Mouse (Mus musculus) liver (tissue): ENCODE results near the gene C8g.

Experiments
- DNase-seq: peaks from one replicate; pipeline ENCODE4 v3.0.0-alpha.2; 2020; ENCODE audit warnings: mixed read lengths

The C8g gene

GRCm38 (mm10) chr2:25500071-25500575 lies 1.4 kb downstream of the C8g start:
- DNase-seq: peak; percentile 13

GRCm38 (mm10) chr2:25498622-25499478 lies 2.7 kb downstream of the C8g start:
- DNase-seq: no peak

GRCm38 (mm10) chr2:25497846-25498575 lies 3.5 kb downstream of the C8g start:
- no peak for DNase-seq

GRCm38 (mm10) chr2:25496462-25496861 lies 5.1 kb downstream of the C8g start:
- DNase-seq: peak; percentile 28

GRCm38 (mm10) chr2:25493476-25493961 lies 8.0 kb downstream of the C8g start, which contains the start of gene Lcn12:
TSS of gene Lcn12 (minus strand) at chr2:25493911.
- DNase-seq: no peak

- no peak for DNase-seq
Measured at GRCm38 (mm10) chr2:25492988-25493387, 8.5 kb downstream of the C8g start.

- no peak for DNase-seq
Measured at GRCm38 (mm10) chr2:25488671-25489068, 12.8 kb downstream of the C8g start.

- DNase-seq: peak; percentile 39
Measured at GRCm38 (mm10) chr2:25487965-25488670, 13.4 kb downstream of the C8g start.

- peak; percentile 46 for DNase-seq
Measured at GRCm38 (mm10) chr2:25484901-25485647, 16.4 kb downstream of the C8g start.

- DNase-seq: peak; percentile 74
Measured at GRCm38 (mm10) chr2:25482969-25483368, 18.6 kb downstream of the C8g start.

GRCm38 (mm10) chr2:25480541-25480940 lies 21.0 kb downstream of the C8g start:
- DNase-seq: no peak

- no peak for DNase-seq
Measured at GRCm38 (mm10) chr2:25479551-25480311, 21.8 kb downstream of the C8g start.

- DNase-seq: no peak
Measured at GRCm38 (mm10) chr2:25477967-25478675, 23.4 kb downstream of the C8g start.

GRCm38 (mm10) chr2:25477541-25477940 lies 24.0 kb downstream of the C8g start:
- DNase-seq: no peak

GRCm38 (mm10) chr2:25472550-25472949 lies 29.0 kb downstream of the C8g start:
- DNase-seq: no peak

GRCm38 (mm10) chr2:25469969-25470368 lies 31.6 kb downstream of the C8g start, which contains the start of gene Ptgds:
TSS of gene Ptgds (minus strand) at chr2:25470046.
- DNase-seq: no peak

- no peak for DNase-seq
Measured at GRCm38 (mm10) chr2:25468962-25469915, 32.3 kb downstream of the C8g start.

GRCm38 (mm10) chr2:25467606-25468303 lies 33.8 kb downstream of the C8g start:
- no peak for DNase-seq
